ENCODE assay signal across 17 mouse cellular contexts in genomic region chr15:96046651-96047050, GRCm38 (mm10).
"Had no signal": no experiment of that assay in that cellular context is flagged by ENCODE, and none has a peak within 500 bp of the region (broad histone marks: within the 10 kb centered on the region; RNA-seq: fewer than 3 reads in every experiment).

No protein-coding gene starts in this region.

- H3K9me3 ChIP-seq: limb, embryonic 13.5 days; liver, embryonic 15.5 days; neural tube, embryonic 12.5 days; stomach, embryonic 15.5 days had no signal

- H3K27ac ChIP-seq: layer of hippocampus, adult 2 months; limb, embryonic 13.5 days; liver, embryonic 15.5 days; neural tube, embryonic 12.5 days; stomach, embryonic 15.5 days had no signal

- H3K4me3 ChIP-seq: layer of hippocampus, adult 2 months; limb, embryonic 13.5 days; liver, embryonic 15.5 days; neural tube, embryonic 12.5 days; stomach, embryonic 15.5 days had no signal

- ATAC-seq: intestine, postnatal 0 days; lung, postnatal 0 days had no signal

- DNase-seq: kidney, postnatal 10 days; kidney, postnatal 4 days; lung, adult 2 months; lung, postnatal 36 days; midbrain, embryonic 14.5 days; retina, postnatal 1 day; right cerebral cortex, postnatal 14 days; thymus, adult 2 months; thymus, postnatal 36 days had no signal

- H3K9ac ChIP-seq: limb, embryonic 13.5 days; liver, embryonic 15.5 days; neural tube, embryonic 12.5 days; stomach, embryonic 15.5 days had no signal

- H3K4me1 ChIP-seq: liver, embryonic 15.5 days; neural tube, embryonic 12.5 days; stomach, embryonic 15.5 days had no signal

- H3K36me3 ChIP-seq: limb, embryonic 13.5 days; liver, embryonic 15.5 days; neural tube, embryonic 12.5 days; stomach, embryonic 15.5 days had no signal

- H3K27me3 ChIP-seq: limb, embryonic 13.5 days; liver, embryonic 15.5 days; neural tube, embryonic 12.5 days; stomach, embryonic 15.5 days had no signal

- H3K4me2 ChIP-seq: limb, embryonic 13.5 days; liver, embryonic 11.5 days; liver, embryonic 15.5 days; neural tube, embryonic 12.5 days; stomach, embryonic 15.5 days had no signal
